Mouse (Mus musculus) adrenal gland, postnatal 4 days (tissue): ENCODE data around the gene Syt2. TPM values are rescaled to one million over a fixed set of nuclear protein-coding genes. Genes with fewer than 3 reads are reported as not detected.

Experiments used
- DNase-seq, 2 experiments: peaks; one replicate each; pipeline ENCODE4 v3.0.0; 2021 to 2022; ENCODE audit warnings: low spot score in 2 of 2, mixed read lengths in 2 of 2
- total RNA-seq, 2 experiments: library from RNA; stranded (reverse); gene quantifications; 2 replicates each; pipeline ENCODE4 v1.2.3; 2021

The Syt2 gene
- total RNA-seq, 2 experiments from 2014 or later, result 1.5 to 2.9 TPM

DNA sequence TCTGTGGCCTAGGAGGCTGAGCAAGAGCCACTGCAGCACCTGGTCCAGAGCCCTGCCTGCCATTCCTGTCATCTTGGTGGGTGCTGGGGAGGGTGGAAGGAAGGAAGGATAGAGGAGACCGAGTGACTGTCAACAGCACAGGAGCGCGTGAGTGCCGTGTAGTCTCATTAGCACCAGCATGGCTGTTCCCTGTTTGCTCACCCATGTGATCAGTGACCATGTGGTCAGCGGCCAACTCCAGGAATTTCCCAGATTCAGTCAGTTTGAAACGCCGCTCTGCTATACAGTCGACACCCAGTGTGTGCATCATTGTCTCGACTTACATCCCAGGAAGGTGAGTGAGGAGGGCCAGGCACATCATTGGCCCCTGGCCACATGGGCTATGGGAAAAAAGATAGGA lies 91.0 kb downstream of the Syt2 start:
- no peak for DNase-seq

DNA sequence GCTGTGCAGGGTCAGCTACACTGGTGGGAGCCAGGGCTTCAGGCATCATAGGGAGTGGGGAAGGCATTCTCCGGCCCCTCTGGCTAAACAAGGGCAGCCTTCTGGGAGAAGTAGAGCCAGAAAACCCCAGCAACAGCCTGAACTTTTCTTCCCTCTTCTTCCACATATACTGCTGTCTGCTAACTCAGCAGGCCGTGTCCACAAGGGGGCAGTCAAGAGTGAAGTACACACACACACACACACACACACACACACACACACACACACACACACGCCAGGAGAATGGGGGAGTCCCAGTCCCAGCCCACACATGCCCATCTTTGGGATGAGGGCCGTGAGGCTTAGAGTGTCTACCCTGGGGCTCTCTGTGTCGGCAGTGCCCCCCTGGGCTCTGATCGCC lies 95.0 kb downstream of the Syt2 start:
- no peak for DNase-seq

DNA sequence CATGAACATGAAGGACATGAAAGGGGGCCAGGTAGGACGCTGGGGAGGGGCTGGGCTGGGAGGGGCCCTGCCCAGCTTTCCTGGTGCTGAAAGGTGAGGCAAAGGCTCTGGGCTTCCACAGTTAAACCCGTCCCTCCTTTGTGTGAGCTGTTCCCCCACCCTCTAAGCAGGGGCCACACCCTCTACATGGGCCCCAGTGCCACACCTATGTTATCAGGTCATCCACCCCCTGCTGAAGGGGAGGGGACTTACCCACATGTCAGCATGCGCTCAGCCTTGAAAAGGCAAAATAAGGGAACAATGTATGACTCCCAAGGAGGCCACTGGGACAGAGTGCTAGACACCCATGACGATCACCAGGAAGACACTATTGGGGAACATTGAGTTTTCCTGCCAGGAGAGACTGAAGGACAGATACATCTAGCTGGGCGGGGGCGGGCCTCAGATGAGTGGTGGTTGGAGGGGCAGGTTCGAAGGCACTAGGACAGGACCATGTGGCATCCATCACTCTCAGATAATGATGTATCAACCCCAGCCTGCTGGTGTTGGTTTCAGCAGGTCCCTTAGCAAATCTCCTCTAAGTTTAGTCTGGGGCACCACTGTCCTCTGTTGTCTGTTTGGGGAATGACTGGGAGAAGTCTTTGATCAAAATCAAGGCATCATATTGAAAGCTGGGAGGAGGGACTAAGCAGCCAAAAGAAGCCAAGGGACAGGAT lies 95.6 kb downstream of the Syt2 start:
- DNase-seq, result no peak

DNA sequence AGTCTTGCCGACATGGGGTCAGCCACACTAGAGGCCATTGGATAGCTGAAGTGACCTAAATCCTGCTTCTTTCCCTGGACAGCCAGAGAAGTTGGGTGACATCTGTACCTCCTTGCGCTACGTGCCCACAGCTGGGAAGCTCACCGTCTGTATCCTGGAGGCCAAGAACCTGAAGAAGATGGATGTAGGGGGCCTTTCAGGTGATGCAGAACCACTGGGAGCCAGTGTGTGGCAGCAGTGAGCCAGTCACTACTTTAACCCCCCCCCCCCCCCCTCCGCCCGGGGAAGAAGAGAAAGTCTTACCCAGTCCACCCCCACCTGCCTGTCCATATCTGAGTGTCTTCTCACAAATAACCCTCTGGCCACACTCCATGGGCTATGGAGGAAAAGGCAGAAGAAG lies 99.2 kb downstream of the Syt2 start:
- no peak for DNase-seq

DNA sequence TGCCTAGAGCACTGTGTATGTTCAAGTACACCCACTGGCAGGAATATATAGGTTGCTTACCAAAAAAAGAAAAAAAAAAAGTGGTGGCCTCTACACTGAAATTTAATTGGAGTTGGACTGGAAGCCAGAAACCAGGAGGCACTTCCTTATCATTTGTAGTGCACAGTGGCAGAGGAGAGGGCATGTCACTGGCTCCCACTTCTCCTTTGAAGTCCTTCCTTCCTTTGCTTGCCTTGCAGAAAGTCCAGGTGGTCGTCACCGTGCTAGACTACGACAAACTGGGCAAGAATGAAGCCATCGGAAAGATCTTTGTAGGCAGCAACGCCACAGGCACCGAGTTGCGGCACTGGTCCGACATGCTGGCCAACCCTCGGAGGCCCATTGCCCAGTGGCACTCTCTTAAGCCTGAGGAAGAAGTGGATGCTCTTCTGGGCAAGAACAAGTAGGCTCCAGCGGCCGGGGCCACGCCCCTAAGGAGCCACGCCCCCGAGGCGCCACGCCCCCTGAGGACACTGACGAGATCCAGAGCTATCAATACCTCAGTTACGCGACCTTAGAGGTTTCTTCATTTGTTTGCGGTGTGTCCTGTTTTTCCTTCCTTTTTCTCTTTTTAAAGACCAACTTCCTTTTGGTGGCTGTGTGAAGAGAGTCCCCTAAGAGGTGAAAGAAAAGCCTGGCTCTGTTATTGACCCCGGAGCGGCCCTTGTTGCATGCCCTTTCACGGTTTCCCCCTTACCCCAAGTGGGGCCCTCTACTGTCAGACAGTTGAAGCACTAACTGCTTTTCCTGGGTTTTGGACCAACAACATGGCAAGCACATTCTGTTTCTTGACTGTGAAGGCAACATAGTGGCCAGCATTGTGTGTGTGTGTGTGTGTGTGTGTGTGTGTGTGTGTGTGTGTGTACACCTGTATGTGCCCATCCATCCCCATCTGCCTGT lies 101.0 kb downstream of the Syt2 start:
- no peak for DNase-seq

DNA sequence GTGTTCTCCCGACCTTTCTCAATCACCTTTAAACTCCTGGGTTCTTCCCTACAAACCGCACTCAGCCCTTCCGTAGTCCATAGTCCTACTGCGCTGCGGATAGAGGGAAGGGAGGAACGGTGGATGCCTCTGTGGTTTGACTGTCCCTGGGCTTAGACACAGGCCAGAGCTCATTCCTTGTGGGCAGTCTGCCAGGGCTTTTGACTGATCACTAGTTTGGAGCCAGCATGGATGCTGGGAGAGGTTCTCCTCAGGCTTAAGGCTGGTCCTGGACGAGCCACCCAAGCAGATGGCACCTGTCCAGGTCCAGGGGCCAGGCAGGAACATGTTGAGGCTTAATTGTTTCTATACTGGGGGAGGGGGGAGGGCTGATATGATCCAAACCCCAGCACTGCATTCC lies 103.4 kb downstream of the Syt2 start:
- no peak for DNase-seq

DNA sequence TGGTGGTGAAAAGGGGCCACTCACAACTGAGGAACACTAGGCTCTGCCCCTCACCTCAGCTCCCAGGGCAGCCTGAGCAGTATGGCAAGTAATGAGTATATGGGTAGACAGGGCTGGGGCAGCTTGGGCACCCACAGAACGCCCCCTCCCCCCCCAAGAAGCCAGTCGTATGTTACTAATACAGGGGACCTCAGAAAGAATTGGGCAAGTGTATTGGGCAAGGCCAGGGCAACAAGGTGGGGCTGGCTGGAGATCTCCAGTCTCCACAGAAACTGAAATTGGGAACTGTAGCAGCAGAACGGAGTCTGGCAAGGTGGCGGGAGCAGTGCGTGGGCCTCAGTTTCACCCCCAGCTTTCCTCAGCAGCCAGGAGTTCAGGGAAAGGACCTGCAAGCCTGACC lies 106.0 kb downstream of the Syt2 start:
- DNase-seq, result no peak

DNA sequence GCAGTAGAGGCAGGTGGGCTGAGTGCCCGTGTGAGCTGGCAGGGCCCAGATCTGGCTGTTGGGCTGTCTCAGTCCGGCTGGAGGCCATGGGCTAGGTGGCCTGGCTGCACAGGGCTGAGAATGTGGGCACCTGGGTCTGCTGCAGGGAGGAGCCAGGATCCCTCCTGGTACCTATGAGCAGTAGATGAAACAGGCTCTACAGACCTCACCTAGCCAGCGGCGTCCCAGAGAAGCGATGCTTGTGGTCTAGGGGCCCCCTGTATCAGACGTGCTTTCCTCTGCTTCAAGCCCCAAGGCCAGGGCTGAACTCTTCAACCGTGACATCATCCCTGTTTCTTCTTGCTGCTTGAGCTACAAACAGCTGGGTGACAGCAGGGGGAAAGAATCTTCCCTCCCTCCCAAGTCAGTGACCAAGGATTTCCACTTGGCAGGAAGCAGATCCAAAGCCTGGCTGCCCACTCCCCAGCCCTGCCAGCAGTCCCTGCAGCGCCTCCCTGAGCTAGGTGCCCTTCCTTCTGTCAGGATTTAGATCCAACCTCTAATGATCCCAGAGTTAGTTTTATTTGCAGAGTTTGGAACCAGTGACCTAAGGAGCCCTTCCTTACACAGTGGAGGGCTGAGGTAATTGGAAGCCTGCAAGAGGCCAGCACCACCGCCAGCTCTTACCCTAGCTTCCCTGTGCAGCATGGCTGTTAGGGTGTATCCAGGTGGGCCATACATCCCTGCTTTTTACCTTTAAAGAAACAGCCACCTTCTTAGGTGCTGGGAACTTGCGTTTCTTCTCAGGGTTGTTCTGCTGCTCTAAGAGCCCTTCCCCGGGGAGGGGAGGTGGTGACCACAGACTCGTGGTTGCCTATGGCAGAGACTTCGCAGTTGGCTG lies 107.5 kb downstream of the Syt2 start:
- no peak for DNase-seq

DNA sequence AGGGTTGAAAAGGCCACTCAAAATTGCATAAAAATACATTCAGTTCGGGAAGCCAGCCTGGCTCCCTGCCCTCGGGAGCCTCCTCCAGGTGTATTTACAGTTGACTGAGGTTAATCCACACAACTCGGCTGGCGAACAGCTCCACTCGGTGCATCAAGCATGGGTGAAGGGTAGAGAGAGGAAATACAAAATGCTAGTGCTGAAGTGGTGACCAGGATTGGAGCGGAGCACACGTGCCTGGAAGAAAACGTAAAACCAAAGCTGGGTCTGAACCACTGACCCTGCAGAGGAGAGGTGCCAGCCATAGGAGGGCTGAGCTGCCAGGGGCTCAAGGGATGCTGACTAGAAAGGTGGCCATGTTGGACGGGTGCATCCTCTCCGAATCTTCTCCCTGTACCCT lies 108.3 kb downstream of the Syt2 start:
- DNase-seq, result no peak

DNA sequence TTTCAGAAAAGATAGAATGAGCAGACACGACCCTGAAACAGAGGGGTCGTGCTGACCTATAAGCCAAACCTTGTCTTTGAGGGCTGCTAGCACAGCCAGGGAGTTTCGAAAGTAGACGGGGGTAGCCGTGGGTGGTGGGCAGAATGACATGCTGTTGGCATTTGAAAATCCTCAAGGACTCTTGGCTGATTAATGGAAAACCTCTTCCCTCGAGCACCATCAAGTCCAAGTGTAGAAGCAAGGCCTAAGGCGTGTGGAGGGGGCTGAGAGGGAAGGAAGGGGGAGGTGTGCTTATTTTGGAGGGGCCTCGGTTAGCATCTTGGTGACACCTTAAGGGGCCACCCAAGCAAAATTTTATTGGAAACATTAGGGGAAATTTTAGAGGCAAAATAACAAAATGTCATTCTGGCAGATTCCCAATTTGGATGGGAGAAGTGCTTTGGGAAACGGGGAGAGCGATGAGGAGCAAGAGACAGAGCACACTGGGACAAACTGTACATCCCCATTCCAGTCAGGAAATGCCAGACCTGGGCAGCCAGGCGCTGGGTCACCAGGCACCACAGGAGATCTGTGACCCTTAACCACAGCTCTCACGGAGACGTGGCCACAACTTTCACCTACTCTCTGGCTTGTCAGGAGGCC lies 109.2 kb downstream of the Syt2 start:
- DNase-seq, result no peak

DNA sequence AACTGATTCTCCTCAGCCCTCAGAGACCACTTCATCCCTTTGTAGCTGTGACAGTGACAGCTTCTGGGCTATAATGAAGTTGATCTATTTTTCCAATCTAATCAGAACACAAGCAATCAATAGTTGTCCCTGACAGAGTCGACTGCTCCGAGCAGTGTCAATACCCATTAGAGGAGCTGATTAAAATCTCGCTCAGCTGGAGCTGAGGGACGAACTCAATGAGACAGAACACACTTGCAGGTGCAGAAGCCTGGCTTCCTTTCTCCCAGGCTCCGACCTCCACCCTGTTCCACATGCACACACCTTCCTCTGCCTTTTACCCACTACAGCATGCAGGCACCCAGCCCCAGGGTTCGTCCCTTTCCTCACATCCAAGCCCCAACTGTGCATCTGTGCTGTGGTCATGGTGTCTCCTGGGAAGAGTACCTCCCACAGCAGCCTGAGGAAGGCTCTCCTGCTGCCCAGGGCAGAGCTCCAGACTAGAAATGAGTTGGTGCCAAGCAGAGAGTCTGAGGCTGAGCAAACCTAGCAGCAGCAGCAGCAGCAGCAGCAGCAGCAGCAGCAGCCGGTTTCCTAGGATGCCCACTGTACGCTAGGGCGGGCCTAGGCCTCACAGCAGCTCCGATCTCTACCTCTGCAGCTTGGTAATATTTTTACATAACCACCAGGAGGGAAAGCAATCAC lies 109.9 kb downstream of the Syt2 start:
- DNase-seq, result no peak

DNA sequence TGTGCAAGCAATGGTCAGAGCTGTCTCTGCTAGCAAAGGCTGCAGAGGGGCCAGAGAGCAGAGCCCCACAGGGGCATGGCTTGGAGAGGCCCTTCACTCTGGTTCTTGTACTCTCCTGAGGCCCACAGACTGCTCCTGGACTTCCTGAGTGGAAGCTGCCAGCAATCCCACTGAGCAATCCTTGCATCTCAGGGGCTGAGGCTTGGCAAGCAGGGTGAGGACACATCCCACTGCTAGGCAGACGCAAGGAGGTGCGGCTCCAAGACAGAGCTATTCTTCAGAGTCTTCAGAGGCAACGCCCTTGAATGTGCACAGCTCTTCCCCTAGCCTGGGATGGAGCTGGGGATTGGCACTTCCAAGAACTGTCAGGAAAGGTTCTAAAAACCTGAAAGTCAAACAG lies 110.8 kb downstream of the Syt2 start:
- no peak for DNase-seq

DNA sequence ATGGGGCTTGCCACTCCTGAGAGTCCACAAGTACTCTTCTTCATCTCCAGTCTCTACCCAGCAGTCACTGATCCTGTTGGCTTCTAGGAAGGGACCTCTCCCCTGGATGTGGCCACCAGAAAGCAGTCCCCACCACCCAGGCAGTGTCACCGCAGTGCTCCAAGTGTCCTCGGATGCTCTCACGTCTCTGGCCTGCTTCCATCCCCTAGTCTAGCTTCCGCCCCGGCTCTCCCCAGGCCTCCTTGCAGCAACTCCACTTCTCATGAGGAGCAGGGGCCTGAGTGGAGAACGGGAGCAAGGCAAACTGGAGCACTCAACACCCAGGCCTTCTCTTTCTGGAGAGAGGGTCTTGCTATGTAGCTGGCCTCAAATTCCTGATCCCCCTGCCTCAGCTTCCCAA lies 112.7 kb downstream of the Syt2 start:
- no peak for DNase-seq

DNA sequence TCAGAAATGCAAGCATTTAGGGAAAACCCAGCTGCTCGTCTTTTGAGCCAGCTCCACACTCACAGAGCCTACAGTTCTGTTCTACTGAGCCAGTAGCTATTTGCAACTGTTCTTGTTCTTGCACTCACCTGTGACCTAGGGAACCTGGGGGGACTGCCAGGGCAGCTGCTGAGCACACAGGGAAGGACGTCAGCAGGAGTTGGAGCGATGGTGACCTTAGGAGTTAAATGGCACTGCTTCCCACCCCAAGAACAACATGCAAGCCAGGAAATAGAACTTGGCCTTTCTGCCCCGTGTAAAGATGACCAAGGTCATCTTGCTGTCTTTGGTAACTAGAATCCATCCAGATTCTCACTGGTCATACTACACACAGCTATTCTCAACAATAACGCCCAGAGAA lies 114.2 kb downstream of the Syt2 start:
- no peak for DNase-seq

DNA sequence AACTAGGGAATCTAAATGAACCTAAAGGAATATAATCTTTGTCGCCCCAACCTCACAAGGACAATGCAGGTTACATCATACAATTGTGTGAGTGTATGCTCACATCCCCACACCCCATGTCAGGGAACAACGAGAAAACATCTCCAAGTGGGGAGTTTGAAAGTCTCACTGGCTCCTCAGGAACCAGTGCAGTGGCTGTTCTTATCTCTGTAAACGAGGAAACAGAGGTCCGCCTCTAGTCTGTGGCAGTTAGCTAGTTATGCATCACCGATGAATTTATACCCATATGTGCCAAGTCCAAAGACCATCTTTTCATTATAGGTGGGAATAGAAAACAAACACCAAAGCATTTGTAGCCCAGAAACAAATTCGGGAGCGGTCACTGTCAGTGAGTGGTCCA lies 115.1 kb downstream of the Syt2 start:
- no peak for DNase-seq

DNA sequence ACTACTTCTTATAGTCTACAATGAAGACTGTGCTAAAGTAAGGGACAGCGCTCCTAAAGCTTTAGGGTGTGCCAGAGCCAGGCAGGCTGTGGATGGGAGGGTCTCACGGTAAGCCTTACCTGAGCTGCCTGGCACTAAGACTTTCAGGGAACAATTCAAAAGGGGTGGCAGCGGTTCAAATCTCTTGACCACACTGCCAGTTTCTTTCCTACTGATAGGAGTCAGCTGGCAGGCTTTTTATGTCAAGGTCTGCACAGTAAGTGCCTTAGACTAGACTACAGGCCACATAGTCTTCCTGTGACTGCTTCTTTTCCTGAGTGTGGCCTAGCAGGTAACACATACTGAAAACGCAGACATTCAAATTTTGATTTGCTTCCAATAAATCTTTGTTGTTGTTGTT lies 116.8 kb downstream of the Syt2 start:
- no peak for DNase-seq

DNA sequence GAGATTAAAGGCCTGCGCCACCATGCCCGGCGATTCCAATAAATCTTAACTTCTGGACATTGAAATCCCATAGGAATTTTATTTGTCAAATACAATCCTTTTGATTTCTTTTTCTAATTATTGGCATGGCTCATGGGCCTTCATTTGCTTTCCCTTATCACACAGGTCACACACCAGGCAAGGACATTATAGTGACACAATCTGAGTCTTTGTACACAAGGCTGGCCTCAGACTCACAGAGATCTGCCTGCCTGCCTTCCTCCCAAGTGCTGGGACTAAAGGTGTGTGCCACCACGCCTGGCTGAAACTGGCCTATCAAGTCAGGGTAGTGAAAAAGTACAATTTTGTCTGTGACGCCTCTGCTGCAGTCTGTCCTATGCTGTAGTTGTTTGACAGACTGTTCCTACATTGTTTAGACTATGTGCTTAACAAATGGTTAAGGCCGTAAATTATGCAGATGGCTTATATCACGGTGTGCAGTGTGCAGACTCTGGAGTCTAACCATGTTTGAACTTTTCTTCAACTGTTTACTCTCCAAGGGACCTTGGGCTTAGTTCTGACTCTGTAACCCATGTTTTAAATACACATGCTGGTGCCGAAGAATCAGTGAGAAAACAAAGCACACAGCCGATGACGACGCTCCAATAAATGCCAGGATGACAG lies 117.4 kb downstream of the Syt2 start:
- no peak for DNase-seq

DNA sequence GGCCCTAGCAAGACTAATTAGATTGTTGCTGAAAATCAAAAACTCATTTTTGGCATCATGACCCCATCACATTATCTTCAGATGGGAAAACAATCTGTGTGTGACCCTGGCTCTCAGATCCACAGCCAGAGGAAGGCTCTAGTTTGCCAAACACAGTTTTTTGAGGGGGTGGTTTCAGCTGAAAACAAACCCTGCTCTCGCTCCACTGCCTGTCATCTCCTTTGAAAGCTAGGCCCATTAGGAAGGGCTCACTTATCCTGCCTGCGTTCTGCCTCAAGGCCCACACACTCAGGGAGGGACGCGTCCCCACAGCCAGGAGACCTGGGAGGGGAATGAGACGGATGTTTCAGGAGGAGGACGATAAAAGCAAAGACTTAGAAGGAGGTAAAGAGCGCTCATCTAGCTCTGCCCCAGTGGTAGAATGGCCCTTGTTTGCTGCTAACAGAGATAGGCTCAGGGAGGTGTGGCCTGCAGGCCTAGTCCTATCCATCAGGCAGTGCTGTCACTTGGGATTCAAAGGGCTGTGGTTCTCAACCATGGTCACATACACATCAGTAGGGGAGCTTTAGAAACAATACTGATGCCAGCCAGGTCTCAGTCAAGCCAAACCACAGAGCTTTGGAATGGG lies 118.5 kb downstream of the Syt2 start:
- DNase-seq, result no peak

DNA sequence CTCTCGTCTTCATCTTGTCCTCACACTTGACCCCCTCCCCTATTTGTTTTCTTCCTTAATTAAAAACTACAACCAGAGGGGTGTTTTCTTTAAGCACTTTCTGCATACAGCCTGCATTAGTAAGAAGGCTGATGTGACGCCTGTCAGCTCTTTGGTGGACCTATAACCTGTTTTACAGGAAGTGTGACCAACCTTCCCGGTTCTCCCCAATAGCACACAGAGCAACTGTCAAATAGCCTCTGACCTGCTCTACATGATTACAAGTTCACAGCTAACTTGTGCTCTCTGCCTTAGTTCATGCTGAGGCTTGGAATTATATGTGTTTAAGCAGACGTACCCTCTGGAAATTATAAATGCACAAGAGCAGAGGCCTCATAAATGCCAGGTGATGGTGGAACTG lies 120.0 kb downstream of the Syt2 start:
- DNase-seq, result no peak

DNA sequence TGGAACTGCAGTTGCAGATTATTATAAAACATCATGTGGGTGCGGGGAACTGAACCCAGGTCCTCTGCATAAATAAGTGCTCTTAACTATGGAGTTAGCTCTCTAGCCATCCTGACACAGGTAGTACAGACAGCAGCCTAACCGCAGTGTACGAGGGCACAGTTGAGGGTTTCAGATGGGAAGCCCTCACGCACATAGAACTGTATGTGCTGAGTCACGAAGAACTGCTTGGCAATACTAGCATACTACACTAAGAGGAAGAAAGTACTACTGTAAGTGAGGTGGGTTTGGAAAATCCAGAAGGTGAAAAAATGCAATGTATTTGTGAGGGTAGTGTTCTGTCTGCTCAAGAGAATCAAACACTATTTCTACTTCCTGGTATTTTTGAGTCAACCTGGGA lies 123.8 kb downstream of the Syt2 start:
- no peak for DNase-seq
